Mouse (Mus musculus) limb, embryonic 15.5 days (tissue): Measurements from ENCODE around the gene Slc26a3. TPM values are rescaled to one million over a fixed set of nuclear protein-coding genes. Genes with fewer than 3 reads are reported as not detected.

Experiments used
- ATAC-seq: fragments of 200-750 bp; cut with Nextera tagmentation; 2 replicates; pipeline ENCODE4 v1.8.0; 2017; ENCODE audit warnings: low read depth, moderate TSS enrichment; ENCODE audit not compliant: insufficient number of reproducible peaks, low FRiP score, low TSS enrichment
- H3K27ac ChIP-seq: fragments of 300-500 bp; sonication (generic); 2 replicates; pipeline ENCODE4 v1.5.1; 2015; ENCODE audit warnings: moderate library complexity, mild to moderate bottlenecking, inconsistent platforms
- H3K27me3 ChIP-seq: fragments of 300-500 bp; sonication (generic); 2 replicates; pipeline ENCODE4 v1.6.1; 2015; ENCODE audit warnings: inconsistent platforms
- H3K36me3 ChIP-seq: fragments of 300-500 bp; sonication (generic); 2 replicates; pipeline ENCODE4 v1.6.1; 2015; ENCODE audit warnings: inconsistent platforms
- H3K4me1 ChIP-seq: fragments of 300-500 bp; sonication (generic); 2 replicates; pipeline ENCODE4 v1.6.1; 2015; ENCODE audit warnings: inconsistent platforms
- H3K4me2 ChIP-seq: fragments of 300-500 bp; sonication (generic); 2 replicates; pipeline ENCODE4 v1.6.1; 2015; ENCODE audit warnings: mild to moderate bottlenecking, inconsistent platforms
- H3K4me3 ChIP-seq: fragments of 300-500 bp; sonication (generic); 2 replicates; pipeline ENCODE4 v1.5.1; 2015; ENCODE audit warnings: mild to moderate bottlenecking, inconsistent platforms
- H3K9ac ChIP-seq: fragments of 300-500 bp; sonication (generic); 2 replicates; pipeline ENCODE4 v1.6.1; 2015; ENCODE audit warnings: inconsistent platforms
- H3K9me3 ChIP-seq: fragments of 300-500 bp; sonication (generic); 2 replicates; pipeline ENCODE4 v1.6.1; 2016; ENCODE audit warnings: inconsistent platforms
- WGBS: fragments of 180-500 bp; shearing (Covaris S2); methylation state at CpG from one replicate; pipeline ENCODE4 v1.1.7; 2015; 5-methylcytosine and 5-hydroxymethylcytosine counted together
- polyA plus RNA-seq: library from polyadenylated mRNA; unstranded; fragments of >200 nt; fragmentation: Nextera tagmentation; extraction: Ambion mirVana; gene quantifications from 2 replicates; pipeline ENCODE4 v1.2.1, GENCODE M21; 2015

The Slc26a3 gene
- polyA plus RNA-seq, 1 experiment from 2014 or later = 0.29 TPM

DNA sequence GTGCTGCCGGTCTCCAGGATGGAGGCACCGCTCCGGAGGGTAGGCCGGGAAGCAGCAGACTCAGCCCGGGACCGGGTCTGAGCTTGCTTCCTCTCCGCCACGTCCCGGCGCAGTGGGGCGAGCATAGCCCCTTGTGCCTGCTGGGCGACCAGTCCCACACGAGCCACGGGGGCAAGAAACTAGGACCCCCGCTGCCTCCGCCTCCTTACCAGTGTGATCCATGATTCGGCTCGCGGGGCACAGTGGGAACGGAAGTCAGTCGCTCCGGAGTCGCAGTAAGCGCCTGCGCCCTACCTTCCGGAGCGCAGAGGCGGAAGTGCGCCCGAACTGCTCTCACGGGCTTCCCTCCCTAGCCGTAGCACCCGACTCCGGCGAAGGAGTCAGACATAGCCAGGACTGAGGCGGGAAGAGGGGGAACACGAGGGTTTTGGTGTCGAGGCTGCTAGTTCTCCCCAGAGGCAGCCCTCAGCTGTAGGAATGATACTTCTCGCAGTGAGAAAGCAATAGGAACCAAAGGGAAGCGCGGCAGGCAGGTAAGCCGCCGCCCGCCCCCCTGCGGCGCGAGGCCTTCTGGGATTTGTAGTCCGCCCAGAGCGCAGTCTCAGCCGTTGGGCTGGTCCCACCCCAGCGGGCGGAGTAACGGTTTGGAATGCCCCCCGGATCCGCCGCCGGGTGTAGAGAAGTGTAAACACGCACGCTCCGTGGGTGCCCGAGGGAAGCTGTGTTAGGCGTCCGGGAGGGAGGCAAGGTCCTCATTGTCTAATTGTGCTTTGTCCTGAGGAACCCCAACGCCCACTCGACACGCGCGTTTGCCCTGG, 108.9 kb downstream of the Slc26a3 start, which contains the start of gene Cbll1:
TSS of gene Cbll1 (minus strand) at position 303 of the 818 bp plus-strand sequence.
- H3K9me3 ChIP-seq = no peaks in the 10 kb centered on the region
- WGBS = under 1% methylated on average over 68 of the region's 68 CpGs
- peaks cover 13% of the 10 kb centered on the region for H3K4me1 ChIP-seq
- H3K9ac ChIP-seq = peak within 1 kb of the TSS; percentile 76
- H3K4me2 ChIP-seq = peak within 1 kb of the TSS; percentile 81
- no peaks in the 10 kb centered on the region for H3K27me3 ChIP-seq
- peaks cover under 1% of the 10 kb centered on the region; the same call in 1 of the 2 replicates for H3K36me3 ChIP-seq
- H3K4me3 ChIP-seq = peak within 1 kb of the TSS; percentile 95
- H3K27ac ChIP-seq = peak within 1 kb of the TSS; percentile 91
- ATAC-seq = peak; percentile 99

DNA sequence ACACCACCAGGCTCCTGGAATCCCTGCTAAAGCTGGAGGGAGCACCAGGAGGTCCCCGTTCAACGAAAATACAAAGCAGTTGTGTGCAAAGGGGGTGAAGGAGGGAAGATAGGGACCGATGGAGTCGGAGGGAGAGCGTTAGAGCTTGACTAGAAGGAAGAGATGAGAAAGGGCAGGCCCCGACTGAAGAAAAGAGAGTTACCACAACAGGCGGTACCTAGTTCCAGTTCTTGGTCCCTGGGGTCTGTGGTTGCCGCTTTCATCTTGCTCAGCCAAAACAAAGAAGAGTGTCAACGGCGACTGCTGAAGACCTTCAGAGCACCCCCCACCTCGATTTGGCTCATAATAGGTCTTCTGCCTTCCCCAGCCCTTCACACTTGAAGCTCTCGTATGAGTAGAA, 109.5 kb downstream of the Slc26a3 start:
- Histone ChIP-seq H3K27ac (peak overlapping the region; percentile 91), H3K4me3 (peak overlapping the region; percentile 95), H3K36me3 (no peaks in the 10 kb centered on the region), H3K27me3 (no peaks in the 10 kb centered on the region), H3K4me1 (peaks cover 13% of the 10 kb centered on the region), H3K4me2 (peak overlapping the region; percentile 81), H3K9ac (peak overlapping the region; percentile 76), H3K9me3 (no peaks in the 10 kb centered on the region)
- WGBS = 2% methylated on average over 12 of the region's 12 CpGs
- ATAC-seq = no peak; the same call in 1 of the 2 replicates

DNA sequence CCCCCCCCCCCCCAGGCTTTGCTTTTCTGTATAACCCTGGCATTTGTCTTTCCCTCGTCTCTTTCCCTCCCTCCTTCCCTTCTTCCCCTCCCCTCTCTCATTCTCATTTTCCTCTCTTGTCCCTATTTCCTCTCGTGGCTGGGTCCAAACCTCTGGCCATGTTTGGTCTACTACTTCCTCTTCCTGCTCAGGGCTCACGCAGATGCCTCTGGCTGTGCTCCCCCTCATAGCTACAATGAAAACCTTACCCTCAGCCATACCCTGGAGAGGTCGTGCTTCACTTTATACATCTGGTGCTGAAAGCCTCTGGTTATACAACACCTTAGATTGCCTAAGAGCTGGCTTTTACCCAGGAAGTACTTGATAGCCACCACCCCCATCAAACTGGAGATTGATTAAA, 110.6 kb downstream of the Slc26a3 start:
- Histone ChIP-seq H3K36me3 (no peaks in the 10 kb centered on the region), H3K27ac (no peak overlapping the region), H3K9me3 (no peaks in the 10 kb centered on the region), H3K27me3 (no peaks in the 10 kb centered on the region), H3K4me3 (no peak overlapping the region), H3K9ac (no peak overlapping the region), H3K4me1 (peaks cover 13% of the 10 kb centered on the region), H3K4me2 (no peak overlapping the region)
- ATAC-seq = no peak
- 51% methylated on average over 4 of the region's 4 CpGs for WGBS

- Histone ChIP-seq H3K9ac (no peak overlapping the region), H3K4me3 (no peak overlapping the region), H3K27ac (no peak overlapping the region), H3K4me2 (no peak overlapping the region), H3K36me3 (no peaks in the 10 kb centered on the region), H3K9me3 (no peaks in the 10 kb centered on the region), H3K27me3 (no peaks in the 10 kb centered on the region), H3K4me1 (peaks cover 9% of the 10 kb centered on the region; the same call in 1 of the 2 replicates)
- no peak for ATAC-seq
Measured at GRCm38 (mm10) chr12:31503211-31503610, 112.5 kb downstream of the Slc26a3 start.

DNA sequence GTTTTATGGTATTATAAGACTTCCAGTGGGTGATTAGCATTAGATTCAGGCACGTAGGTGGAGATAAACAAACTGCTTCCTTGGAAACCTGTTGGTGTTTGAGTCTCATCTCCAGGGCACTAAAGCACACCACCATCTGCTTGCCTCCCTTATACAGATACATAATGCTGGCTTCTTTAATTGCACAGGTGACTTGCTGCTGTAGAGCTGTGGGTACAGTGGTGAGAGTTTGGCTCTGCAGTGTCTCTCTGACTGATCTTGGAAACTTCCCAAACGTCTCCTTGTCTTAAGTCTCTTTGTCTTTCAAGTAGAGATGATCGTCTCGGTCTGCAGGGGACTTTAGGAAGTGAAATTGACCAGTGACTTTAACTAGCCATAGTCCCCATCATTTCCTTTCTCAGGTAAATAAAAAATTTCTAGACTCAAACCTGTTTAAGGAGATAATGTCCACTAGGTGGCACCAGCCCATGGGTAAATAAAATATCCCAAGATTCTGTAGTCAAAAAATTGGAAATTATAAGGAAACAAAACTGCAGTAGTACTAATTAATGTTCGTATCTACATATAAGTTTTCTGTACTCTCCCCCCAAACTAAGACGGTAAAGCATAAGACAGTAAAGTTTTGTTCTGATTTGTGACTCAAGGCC, 117.2 kb downstream of the Slc26a3 start:
- H3K9me3 ChIP-seq = no peaks in the 10 kb centered on the region
- no peaks in the 10 kb centered on the region for H3K36me3 ChIP-seq
- no peak overlapping the region for H3K4me3 ChIP-seq
- ATAC-seq = no peak
- H3K27me3 ChIP-seq = 0 out of 2 replicates have a peak, but pooled peaks cover 4% of the 10 kb centered on the region
- no peak overlapping the region for H3K4me2 ChIP-seq
- H3K4me1 ChIP-seq = no peaks in the 10 kb centered on the region
- H3K9ac ChIP-seq = no peak overlapping the region
- WGBS = 39% methylated on average over 6 of the region's 6 CpGs
- H3K27ac ChIP-seq = no peak overlapping the region

DNA sequence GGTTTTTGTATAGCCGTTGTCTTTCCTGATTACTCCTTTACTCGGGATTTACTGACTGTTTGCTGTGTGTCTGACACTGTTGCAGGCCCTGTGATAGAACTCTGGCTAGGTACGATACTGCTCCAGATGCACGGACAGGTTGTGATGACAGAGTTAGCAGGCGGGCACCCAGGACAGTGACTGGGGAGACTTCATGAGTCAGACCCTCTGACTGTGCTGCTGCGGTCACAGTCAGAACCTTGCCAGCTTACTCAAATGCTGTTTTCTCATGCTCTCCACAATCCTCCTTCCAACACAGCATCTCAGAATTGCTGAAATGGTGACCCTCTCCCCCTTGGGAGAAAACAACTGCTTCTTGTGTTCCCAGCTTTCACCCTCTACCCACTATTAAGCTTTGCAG, 117.8 kb downstream of the Slc26a3 start:
- H3K27ac ChIP-seq = no peak overlapping the region
- no peaks in the 10 kb centered on the region for H3K4me1 ChIP-seq
- no peaks in the 10 kb centered on the region for H3K36me3 ChIP-seq
- H3K9me3 ChIP-seq = no peaks in the 10 kb centered on the region
- 0 out of 2 replicates have a peak, but pooled peaks cover 4% of the 10 kb centered on the region for H3K27me3 ChIP-seq
- WGBS = 89% methylated on average over 6 of the region's 6 CpGs
- H3K4me2 ChIP-seq = no peak overlapping the region
- no peak overlapping the region for H3K4me3 ChIP-seq
- no peak for ATAC-seq
- H3K9ac ChIP-seq = no peak overlapping the region

GRCm38 (mm10) chr12:31511218-31511617, 120.5 kb downstream of the Slc26a3 start:
- Histone ChIP-seq H3K27me3 (0 out of 2 replicates have a peak, but pooled peaks cover 4% of the 10 kb centered on the region), H3K36me3 (no peaks in the 10 kb centered on the region), H3K4me2 (no peak overlapping the region), H3K9ac (no peak overlapping the region), H3K4me3 (no peak overlapping the region), H3K9me3 (no peaks in the 10 kb centered on the region), H3K4me1 (no peaks in the 10 kb centered on the region), H3K27ac (no peak overlapping the region)
- 29% methylated on average over 5 of the region's 5 CpGs for WGBS
- ATAC-seq = no peak

DNA sequence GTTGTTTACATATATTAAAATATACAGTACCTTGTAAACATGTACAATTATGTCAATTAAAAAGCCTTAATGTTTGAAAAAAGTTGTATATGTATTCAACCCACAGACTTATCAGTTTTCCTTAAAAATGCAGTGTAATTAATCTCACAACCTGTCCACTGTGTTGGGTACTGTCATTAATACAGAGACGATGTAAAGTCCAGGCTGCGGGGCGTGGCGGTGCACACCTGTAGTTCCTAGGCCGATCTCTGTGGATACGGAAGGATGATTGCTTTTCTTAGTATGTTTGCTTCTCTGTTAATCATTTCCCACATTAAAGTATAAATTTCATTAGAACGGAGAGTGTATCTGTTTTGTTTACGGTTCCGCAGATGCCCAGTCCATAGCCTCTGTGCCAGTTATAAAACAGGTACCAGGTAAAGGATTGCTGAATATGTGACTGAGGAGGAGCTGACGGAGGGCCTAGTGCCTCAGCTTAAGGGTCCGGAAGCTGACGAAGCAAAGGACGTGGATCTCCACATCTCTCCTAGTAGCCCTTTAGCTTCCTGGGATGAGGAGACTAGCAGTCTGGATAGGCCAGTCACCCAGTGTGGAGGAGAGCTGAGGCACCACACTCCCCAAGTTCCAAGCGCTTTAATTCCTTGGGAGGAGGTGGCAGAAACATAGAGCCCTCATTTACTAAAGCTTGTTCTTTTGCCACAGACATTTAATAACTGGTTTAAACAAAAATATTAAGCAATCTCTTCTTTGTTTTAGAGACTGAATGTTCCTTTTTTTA, 122.2 kb downstream of the Slc26a3 start:
- no peak for ATAC-seq
- Histone ChIP-seq H3K9me3 (no peaks in the 10 kb centered on the region), H3K4me3 (no peak overlapping the region), H3K27ac (no peak overlapping the region), H3K27me3 (0 out of 2 replicates have a peak, but pooled peaks cover 4% of the 10 kb centered on the region), H3K4me1 (no peaks in the 10 kb centered on the region), H3K4me2 (no peak overlapping the region), H3K36me3 (no peaks in the 10 kb centered on the region), H3K9ac (no peak overlapping the region)
- 83% methylated on average over 14 of the region's 14 CpGs for WGBS

DNA sequence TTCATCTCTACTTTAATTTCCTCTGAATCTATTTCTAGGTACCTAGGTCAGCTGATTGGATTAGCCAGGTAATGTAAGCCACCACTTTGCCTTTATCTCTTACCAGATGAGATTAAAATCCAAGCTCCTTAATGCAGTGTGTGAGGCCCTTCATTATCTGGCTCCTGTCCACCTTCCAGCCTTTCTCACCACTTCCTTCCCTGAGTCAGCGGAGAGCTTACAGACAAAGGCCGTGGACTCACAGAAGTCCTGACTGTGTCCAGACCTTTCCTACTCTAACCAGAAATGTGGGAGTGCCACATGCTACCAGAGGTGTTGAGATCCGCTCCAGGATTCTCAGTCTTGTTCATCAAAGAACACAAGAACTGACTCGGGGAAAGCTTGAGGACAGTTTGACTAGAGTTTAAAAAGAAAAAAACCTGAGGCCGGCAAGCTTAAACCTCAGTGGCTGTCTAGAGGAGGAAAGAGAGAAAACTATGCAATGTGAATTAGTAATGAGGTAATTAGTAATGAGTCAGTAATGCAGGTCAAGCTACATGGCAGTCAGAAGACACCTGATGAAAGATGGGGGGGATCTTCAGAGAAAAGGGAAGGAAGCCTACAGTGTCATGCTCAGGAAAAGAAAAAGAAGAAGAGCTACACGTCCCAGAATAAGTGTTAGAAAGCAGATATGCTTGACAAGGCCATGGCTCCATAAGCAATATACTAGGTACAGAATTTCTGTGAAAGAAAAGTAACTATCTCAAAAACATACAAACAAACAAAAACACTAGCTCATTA, 123.2 kb downstream of the Slc26a3 start:
- Histone ChIP-seq H3K36me3 (no peaks in the 10 kb centered on the region), H3K4me2 (no peak overlapping the region), H3K9me3 (no peaks in the 10 kb centered on the region), H3K9ac (no peak overlapping the region), H3K27me3 (0 out of 2 replicates have a peak, but pooled peaks cover 1% of the 10 kb centered on the region), H3K4me1 (no peaks in the 10 kb centered on the region), H3K4me3 (no peak overlapping the region), H3K27ac (no peak overlapping the region)
- WGBS = 79% methylated on average over 6 of the region's 6 CpGs
- no peak for ATAC-seq

- no peaks in the 10 kb centered on the region for H3K9me3 ChIP-seq
- no peak for ATAC-seq
- no peak overlapping the region for H3K27ac ChIP-seq
- no peak overlapping the region for H3K4me2 ChIP-seq
- no peaks in the 10 kb centered on the region for H3K4me1 ChIP-seq
- no peaks in the 10 kb centered on the region for H3K27me3 ChIP-seq
- H3K4me3 ChIP-seq = no peak overlapping the region
- 54% methylated on average over 6 of the region's 6 CpGs for WGBS
- H3K36me3 ChIP-seq = no peaks in the 10 kb centered on the region
- no peak overlapping the region for H3K9ac ChIP-seq
Measured at GRCm38 (mm10) chr12:31520119-31520518, 129.4 kb downstream of the Slc26a3 start.

GRCm38 (mm10) chr12:31521371-31521770, 130.7 kb downstream of the Slc26a3 start:
- Histone ChIP-seq H3K4me2 (no peak overlapping the region), H3K36me3 (no peaks in the 10 kb centered on the region), H3K27me3 (no peaks in the 10 kb centered on the region), H3K4me1 (no peaks in the 10 kb centered on the region), H3K9ac (no peak overlapping the region), H3K9me3 (no peaks in the 10 kb centered on the region), H3K4me3 (no peak overlapping the region), H3K27ac (no peak overlapping the region)
- no peak for ATAC-seq
- 81% methylated on average over 3 of the region's 3 CpGs for WGBS
